8 mouse cellular contexts compared by ENCODE assay signal in genomic region chr13:43201033-43201432, GRCm38 (mm10). TPM values are rescaled to one million over a fixed set of nuclear protein-coding genes. Genes with fewer than 3 reads are reported as not detected.
DNase-seq lines count a peak whose midpoint lies in the region; ATAC-seq lines count a peak whose summit lies in the region.

No protein-coding gene starts in this region.

- H3K4me2 ChIP-seq in heart, embryonic 11.5 days = peak overlapping the region; percentile 11; the same call in 1 of the 2 replicates
- H3K4me2 ChIP-seq in midbrain, embryonic 15.5 days = no peak overlapping the region

- H3K27me3 ChIP-seq in heart, embryonic 11.5 days (ENCODE audit: control insufficient read depth, insufficient read depth, low read length) = peaks cover 3% of the 10 kb centered on the region; the same call in 1 of the 2 replicates
- H3K27me3 ChIP-seq in embryonic facial prominence, embryonic 10.5 days (replicated peaks; ENCODE audit: low read depth, poor library complexity, severe bottlenecking) = peaks cover 11% of the 10 kb centered on the region; the same call in 1 of the 2 replicates
- no peaks in the 10 kb centered on the region for H3K27me3 ChIP-seq in midbrain, embryonic 15.5 days (replicated peaks)

- no peak for DNase-seq in heart, postnatal 25 days (ENCODE audit: low spot score)
- DNase-seq in 416B (ENCODE audit: low read depth) = peak; percentile 60
- peak; percentile 82 for DNase-seq in ZHBTc4 (ENCODE audit: low read depth, low spot score)
- peak; percentile 73 for DNase-seq in embryonic facial prominence, embryonic 10.5 days (ENCODE audit: low spot score)
- peak; percentile 55 to 58 for DNase-seq in kidney, postnatal 25 days
- DNase-seq in urinary bladder, postnatal 14 days (ENCODE audit: low spot score) = no peak

- no peak overlapping the region for H3K27ac ChIP-seq in heart, embryonic 11.5 days (ENCODE audit: low read depth, low read length)
- H3K27ac ChIP-seq in embryonic facial prominence, embryonic 10.5 days (replicated peaks) = no peak overlapping the region
- no peak overlapping the region for H3K27ac ChIP-seq in midbrain, embryonic 15.5 days

- H3K4me1 ChIP-seq in heart, embryonic 11.5 days (ENCODE audit: control insufficient read depth, insufficient read depth, low read length) = peaks cover 24% of the 10 kb centered on the region
- 0 out of 2 replicates have a peak, but pooled peaks cover 15% of the 10 kb centered on the region for H3K4me1 ChIP-seq in embryonic facial prominence, embryonic 10.5 days
- no peaks in the 10 kb centered on the region for H3K4me1 ChIP-seq in midbrain, embryonic 15.5 days

- intact Hi-C loops in heart, postnatal 25 days (cut with DNase I) = loop anchor here (2.0 to 5.0 kb wide), 2 partner anchors 28 to 121 kb away; no protein-coding TSS in a partner anchor

- no peak; the same call in 1 of the 2 replicates for ATAC-seq in heart, embryonic 11.5 days (replicated peaks; ENCODE audit: insufficient number of reproducible peaks, low FRiP score, low TSS enrichment)
- ATAC-seq in midbrain, embryonic 15.5 days (replicated peaks) = peak; percentile 2; the same call in 1 of the 2 replicates

- no peak overlapping the region for H3K9ac ChIP-seq in heart, embryonic 11.5 days (ENCODE audit: low read depth, low read length)
- H3K9ac ChIP-seq in midbrain, embryonic 15.5 days = no peak overlapping the region

- no peaks in the 10 kb centered on the region; the same call in 1 of the 2 replicates for H3K36me3 ChIP-seq in heart, embryonic 11.5 days (ENCODE audit: control insufficient read depth, insufficient read depth, low read length)
- H3K36me3 ChIP-seq in embryonic facial prominence, embryonic 10.5 days (replicated peaks) = no peaks in the 10 kb centered on the region
- H3K36me3 ChIP-seq in midbrain, embryonic 15.5 days (replicated peaks) = no peaks in the 10 kb centered on the region

- 36% methylated on average over 22 of the region's 22 CpGs for WGBS in heart, embryonic 11.5 days (ENCODE audit: insufficient replicate concordance)
- 39% methylated on average over 22 of the region's 22 CpGs for WGBS in embryonic facial prominence, embryonic 10.5 days
- 39% methylated on average over 22 of the region's 22 CpGs for WGBS in midbrain, embryonic 15.5 days

- no peaks in the 10 kb centered on the region for H3K9me3 ChIP-seq in heart, embryonic 11.5 days (replicated peaks; ENCODE audit: control insufficient read depth, low read length)
- H3K9me3 ChIP-seq in embryonic facial prominence, embryonic 10.5 days = no peaks in the 10 kb centered on the region
- H3K9me3 ChIP-seq in midbrain, embryonic 15.5 days = no peaks in the 10 kb centered on the region

- no peak overlapping the region for H3K4me3 ChIP-seq in heart, embryonic 11.5 days (ENCODE audit: low read depth, low read length)
- no peak overlapping the region for H3K4me3 ChIP-seq in embryonic facial prominence, embryonic 10.5 days
- H3K4me3 ChIP-seq in midbrain, embryonic 15.5 days = no peak overlapping the region

RNA-seq across cellular contexts. Expression of gene Tbc1d7, which starts 29.7 kb away (rescaled TPM):
- 51.1 and 54.2 TPM in 2 replicates for polyA plus RNA-seq in heart, embryonic 11.5 days (2014; fragmentation: Nextera tagmentation; extraction: Ambion mirVana)
- total RNA-seq in heart, postnatal 25 days (2021) = 10 to 100 TPM; 35.9 to 43.0 TPM
- 62.9 and 64.8 TPM in 2 replicates for polyA plus RNA-seq in embryonic facial prominence, embryonic 10.5 days (2016; fragmentation: Nextera tagmentation; extraction: Ambion mirVana)
- polyA plus RNA-seq in midbrain, embryonic 15.5 days (2015; fragmentation: Nextera tagmentation; extraction: Ambion mirVana) = 84.9 and 93.0 TPM in 2 replicates

Comparison
In these comparisons a context has a peak if more than half of its experiments do, and no peak if none do; other contexts are left out.
1. DNase-seq: peak in 416B (single experiment), ZHBTc4 (single experiment), embryonic facial prominence, embryonic 10.5 days (single experiment) and kidney, postnatal 25 days (2 of 2); none in heart, postnatal 25 days (single experiment) and urinary bladder, postnatal 14 days (single experiment).